Mouse (Mus musculus): ENCODE results near the gene Pla2g2f.

Pla2g2f gene

GRCm38 (mm10) chr4:138718586-138719263 is 38.7 kb downstream of the Pla2g2f start:
- no peak for DNase-seq (ENCODE audit: extremely low read depth, low read depth)

GRCm38 (mm10) chr4:138716697-138717096 is 40.7 kb downstream of the Pla2g2f start:
- no peak for DNase-seq (ENCODE audit: extremely low read depth, low read depth)

GRCm38 (mm10) chr4:138714186-138714585 is 43.2 kb downstream of the Pla2g2f start:
- no peak for DNase-seq (ENCODE audit: extremely low read depth, low read depth)

- DNase-seq (ENCODE audit: extremely low read depth, low read depth): no peak
Observed at GRCm38 (mm10) chr4:138712621-138713020, 44.8 kb downstream of the Pla2g2f start.

GRCm38 (mm10) chr4:138712096-138712495 is 45.3 kb downstream of the Pla2g2f start:
- no peak for DNase-seq (ENCODE audit: extremely low read depth, low read depth)

GRCm38 (mm10) chr4:138711051-138711820 is 46.2 kb downstream of the Pla2g2f start:
- DNase-seq (ENCODE audit: extremely low read depth, low read depth): no peak

GRCm38 (mm10) chr4:138710633-138711032 is 46.8 kb downstream of the Pla2g2f start:
- no peak for DNase-seq (ENCODE audit: extremely low read depth, low read depth)

- no peak for DNase-seq (ENCODE audit: extremely low read depth, low read depth)
Observed at GRCm38 (mm10) chr4:138709944-138710343, 47.5 kb downstream of the Pla2g2f start.

GRCm38 (mm10) chr4:138709246-138709645 is 48.2 kb downstream of the Pla2g2f start:
- no peak for DNase-seq (ENCODE audit: extremely low read depth, low read depth)

- DNase-seq (ENCODE audit: extremely low read depth, low read depth): no peak
Observed at GRCm38 (mm10) chr4:138708636-138709035, 48.8 kb downstream of the Pla2g2f start.

GRCm38 (mm10) chr4:138706620-138707019 is 50.8 kb downstream of the Pla2g2f start:
- DNase-seq (ENCODE audit: extremely low read depth, low read depth): no peak

GRCm38 (mm10) chr4:138704169-138704568 is 53.3 kb downstream of the Pla2g2f start:
- no peak for DNase-seq (ENCODE audit: extremely low read depth, low read depth)

GRCm38 (mm10) chr4:138703591-138703990 is 53.8 kb downstream of the Pla2g2f start:
- DNase-seq (ENCODE audit: extremely low read depth, low read depth): no peak

- DNase-seq (ENCODE audit: extremely low read depth, low read depth): no peak
Observed at GRCm38 (mm10) chr4:138702528-138702927, 54.9 kb downstream of the Pla2g2f start.

- no peak for DNase-seq (ENCODE audit: extremely low read depth, low read depth)
Observed at GRCm38 (mm10) chr4:138702031-138702430, 55.4 kb downstream of the Pla2g2f start.

- DNase-seq (ENCODE audit: extremely low read depth, low read depth): no peak
Observed at GRCm38 (mm10) chr4:138701111-138701510, 56.3 kb downstream of the Pla2g2f start.
